Mouse (Mus musculus) liver, postnatal 0 days (tissue): ENCODE measurements around the gene Ctsh.

Experiments used
- CTCF ChIP-seq: sonication (generic); IDR thresholded peaks from 2 replicates; pipeline ENCODE4 v1.5.1; 2016; ENCODE audit warnings: antibody characterized with exemption, low read depth
- EP300 ChIP-seq: IDR thresholded peaks from 2 replicates; pipeline ENCODE4 v1.6.1; 2016; ENCODE audit warnings: antibody characterized with exemption, low read depth, mild to moderate bottlenecking

DNA sequence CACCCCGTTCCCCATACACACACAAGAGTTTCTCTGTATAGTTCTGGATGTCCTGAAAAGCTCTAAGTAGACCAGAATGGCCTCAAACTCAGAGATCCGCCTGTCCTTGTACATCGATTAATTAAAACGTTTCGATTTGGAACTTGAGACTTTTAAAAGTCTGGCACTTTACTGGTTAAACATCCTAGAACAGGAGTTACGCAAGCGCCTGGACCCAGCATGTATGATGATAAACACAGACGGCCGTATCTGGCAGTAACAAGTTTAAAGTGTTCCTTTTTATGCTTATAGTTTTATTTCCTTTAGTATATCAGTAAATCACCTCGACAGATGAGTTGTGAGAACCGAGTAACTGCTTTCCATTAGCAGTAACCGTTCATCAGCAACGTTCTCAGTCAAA lies 59.2 kb downstream of the Ctsh start:
- TF ChIP-seq CTCF (no peak), EP300 (no peak; the same call in 1 of the 2 replicates)
